Mouse (Mus musculus) limb, embryonic 11.5 days (tissue): ENCODE data around the gene Vmn1r2. TPM values are rescaled to one million over a fixed set of nuclear protein-coding genes. Genes with fewer than 3 reads are reported as not detected.
"Not testable (repeated sequence)": the region's sequence is repeated elsewhere in the genome, so short reads cannot be mapped to it uniquely, and the experiment has no call there.

ENCODE experiments used
- ATAC-seq: fragments of 200-750 bp; cut with Nextera tagmentation; 2 replicates; pipeline ENCODE4 v1.8.0; 2017; ENCODE audit warnings: low read depth; ENCODE audit not compliant: insufficient number of reproducible peaks, low FRiP score, low TSS enrichment
- DNase-seq: peaks from one replicate; pipeline ENCODE4 v3.0.0-alpha.2; 2015; ENCODE audit warnings: low spot score
- H3K27ac ChIP-seq: fragments of 300-500 bp; sonication (generic); replicated peaks from 2 replicates; pipeline ENCODE4 v1.5.1; 2014; ENCODE audit warnings: low read depth, mild to moderate bottlenecking, low read length
- H3K27me3 ChIP-seq: fragments of 300-500 bp; sonication (generic); 2 replicates; pipeline ENCODE4 v1.6.1; 2014; ENCODE audit warnings: mild to moderate bottlenecking, low read length, mixed read lengths; ENCODE audit not compliant: control insufficient read depth, insufficient read depth
- H3K36me3 ChIP-seq: fragments of 300-500 bp; sonication (generic); 2 replicates; pipeline ENCODE4 v1.6.1; 2014; ENCODE audit warnings: mild to moderate bottlenecking, low read length, moderate library complexity, mixed read lengths; ENCODE audit not compliant: control insufficient read depth, insufficient read depth
- H3K4me1 ChIP-seq: fragments of 300-500 bp; sonication (generic); 2 replicates; pipeline ENCODE4 v1.6.1; 2014; ENCODE audit warnings: low read length, mixed read lengths; ENCODE audit not compliant: control insufficient read depth, insufficient read depth
- H3K4me2 ChIP-seq: fragments of 300-500 bp; sonication (generic); 2 replicates; pipeline ENCODE4 v1.6.1; 2014; ENCODE audit warnings: low read depth, mild to moderate bottlenecking, moderate library complexity; ENCODE audit not compliant: severe bottlenecking
- H3K4me3 ChIP-seq: fragments of 300-500 bp; sonication (generic); 2 replicates; pipeline ENCODE4 v1.5.1; 2014; ENCODE audit warnings: low read depth, low read length
- H3K9ac ChIP-seq: fragments of 300-500 bp; sonication (generic); 2 replicates; pipeline ENCODE4 v1.6.1; 2014; ENCODE audit warnings: mild to moderate bottlenecking, low read length
- H3K9me3 ChIP-seq: fragments of 300-500 bp; sonication (generic); 2 replicates; pipeline ENCODE4 v1.6.1; 2016; ENCODE audit warnings: low read length; ENCODE audit not compliant: control insufficient read depth
- WGBS: fragments of 180-500 bp; shearing (Covaris S2); extraction: QIAGEN DNeasy Blood & Tissue Kit; methylation state at CpG from one replicate; pipeline ENCODE4 v1.1.7; 2014; 5-methylcytosine and 5-hydroxymethylcytosine counted together
- polyA plus RNA-seq: library from polyadenylated mRNA; unstranded; fragments of >200 nt; fragmentation: Nextera tagmentation; extraction: Ambion mirVana; gene quantifications from 2 replicates; pipeline ENCODE4 v1.2.1, GENCODE M21; 2014

Gene Vmn1r2
- polyA plus RNA-seq, 1 experiment from 2014 or later: not detected

- H3K36me3 ChIP-seq, H3K27me3 ChIP-seq, H3K9ac ChIP-seq, H3K4me2 ChIP-seq, H3K27ac ChIP-seq, H3K4me3 ChIP-seq, ATAC-seq, H3K9me3 ChIP-seq, DNase-seq, H3K4me1 ChIP-seq: not testable (repeated sequence)
- 94% methylated on average over 1 of the region's 1 CpGs for WGBS
Measured at GRCm38 (mm10) chr4:3185258-3185657, 18.1 kb downstream of the Vmn1r2 start, which contains the start of gene Vmn1r3. Gene Vmn1r3 (minus strand): TSS chr4:3185358.

- DNase-seq, H3K4me1 ChIP-seq, H3K4me3 ChIP-seq, H3K36me3 ChIP-seq, H3K27ac ChIP-seq, H3K9ac ChIP-seq, H3K9me3 ChIP-seq, H3K27me3 ChIP-seq, ATAC-seq, H3K4me2 ChIP-seq: not testable (repeated sequence)
- 100% methylated on average over 1 of the region's 1 CpGs for WGBS
Measured at GRCm38 (mm10) chr4:3209643-3210217, 42.6 kb downstream of the Vmn1r2 start.

GRCm38 (mm10) chr4:3213349-3213748, 46.2 kb downstream of the Vmn1r2 start:
- WGBS: 80% methylated on average over 4 of the region's 4 CpGs
- H3K4me3 ChIP-seq, H3K27ac ChIP-seq, H3K9me3 ChIP-seq, H3K4me1 ChIP-seq, H3K4me2 ChIP-seq, H3K27me3 ChIP-seq, H3K9ac ChIP-seq, ATAC-seq, H3K36me3 ChIP-seq, DNase-seq: not testable (repeated sequence)

- H3K4me2 ChIP-seq, H3K36me3 ChIP-seq, H3K4me3 ChIP-seq, H3K27me3 ChIP-seq, H3K4me1 ChIP-seq, ATAC-seq, DNase-seq, H3K27ac ChIP-seq, H3K9me3 ChIP-seq, H3K9ac ChIP-seq: not testable (repeated sequence)
- WGBS: 75% methylated on average over 2 of the region's 2 CpGs
Measured at GRCm38 (mm10) chr4:3216382-3216781, 49.3 kb downstream of the Vmn1r2 start.

Other genes with a start within 250 kb of the Vmn1r2 start
- gene Vmn1r3, start 18.0 kb downstream of the Vmn1r2 start, polyA plus RNA-seq: not detected in 2 replicates